Mouse (Mus musculus) stomach, adult 2 months (tissue): ENCODE data around the gene Psmb8. TPM values are rescaled to one million over a fixed set of nuclear protein-coding genes. Genes with fewer than 3 reads are reported as not detected.

Experiments used
- polyA plus RNA-seq: library from polyadenylated mRNA; depleted of rRNA; stranded (reverse); fragments of >200 nt; gene quantifications from 2 replicates; pipeline ENCODE4 v1.2.3, GENCODE M21; 2012; rRNA removed

Psmb8 gene
- polyA plus RNA-seq: 12.2 and 14.1 TPM in 2 replicates

DNA sequence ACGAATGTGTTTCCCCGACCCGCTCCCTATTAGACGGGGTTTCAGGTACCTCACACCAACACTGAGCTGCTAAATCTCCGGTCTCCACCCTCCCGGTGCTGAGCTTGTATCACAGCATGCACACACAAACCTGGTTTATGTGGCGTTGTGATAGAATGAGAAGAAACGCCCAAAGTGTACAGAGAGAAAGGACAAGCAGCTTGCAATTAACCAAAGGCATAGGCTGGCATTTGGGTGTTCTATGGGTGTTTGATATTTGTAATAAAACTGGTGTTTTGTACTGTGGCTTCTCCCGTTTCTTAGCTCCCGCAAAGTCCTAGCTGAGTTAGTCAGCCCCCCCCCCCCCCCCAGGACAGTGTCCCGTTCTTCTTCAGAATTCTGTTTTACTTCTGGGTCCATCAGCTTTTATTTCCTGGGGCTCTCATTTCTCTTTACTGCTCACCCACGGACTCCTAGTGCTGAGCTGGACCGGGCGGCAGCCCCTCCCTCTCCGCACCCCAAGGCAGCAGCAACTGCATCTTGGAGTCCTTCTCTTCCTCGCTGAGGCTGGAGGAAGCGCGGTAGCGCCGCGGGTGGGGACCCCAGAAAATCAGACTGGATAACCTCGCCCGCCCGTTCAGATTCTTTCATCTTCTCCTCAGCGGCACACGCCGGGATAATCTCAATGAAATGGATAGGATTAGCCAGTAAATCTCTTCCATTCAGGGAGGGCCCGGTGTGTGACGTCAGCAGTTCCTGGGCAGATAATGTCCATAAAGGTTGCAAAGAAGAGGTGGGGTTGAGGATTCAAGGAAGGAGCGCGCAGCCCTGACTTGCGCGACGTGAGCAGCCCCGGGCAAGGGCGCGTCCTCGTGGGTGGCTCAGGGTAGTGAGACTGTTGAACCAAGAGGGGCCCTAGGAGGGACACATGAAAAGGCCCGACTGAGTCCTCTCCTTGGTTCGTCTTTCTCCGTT, at the start of gene Psmb8:
Gene Psmb8, plus strand, starts transcription at position 781 of the 954 bp plus-strand sequence.

DNA sequence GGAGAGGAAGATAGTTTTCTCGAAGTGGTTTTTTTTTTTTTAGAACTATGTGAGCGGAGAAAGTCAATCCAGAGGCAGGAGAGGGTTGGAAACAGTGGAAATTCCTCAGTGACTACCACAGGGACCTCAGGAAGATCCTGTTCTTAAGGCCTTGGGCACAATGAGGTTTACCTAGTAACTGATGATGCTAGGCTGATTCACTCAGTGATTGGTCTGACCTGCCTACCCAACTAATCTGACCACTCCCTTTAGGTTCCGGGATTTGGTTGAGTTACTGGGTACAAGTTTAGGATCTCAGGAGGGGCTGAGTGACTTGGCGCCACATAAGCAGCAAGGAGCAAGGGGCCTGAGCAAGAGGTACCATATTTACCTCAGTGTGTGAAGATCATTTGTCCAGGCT, 44.6 kb upstream of the Psmb8 start, which contains the start of gene H2-DMb1:
Gene H2-DMb1, plus strand, starts transcription at position 150 of the 400 bp plus-strand sequence.

DNA sequence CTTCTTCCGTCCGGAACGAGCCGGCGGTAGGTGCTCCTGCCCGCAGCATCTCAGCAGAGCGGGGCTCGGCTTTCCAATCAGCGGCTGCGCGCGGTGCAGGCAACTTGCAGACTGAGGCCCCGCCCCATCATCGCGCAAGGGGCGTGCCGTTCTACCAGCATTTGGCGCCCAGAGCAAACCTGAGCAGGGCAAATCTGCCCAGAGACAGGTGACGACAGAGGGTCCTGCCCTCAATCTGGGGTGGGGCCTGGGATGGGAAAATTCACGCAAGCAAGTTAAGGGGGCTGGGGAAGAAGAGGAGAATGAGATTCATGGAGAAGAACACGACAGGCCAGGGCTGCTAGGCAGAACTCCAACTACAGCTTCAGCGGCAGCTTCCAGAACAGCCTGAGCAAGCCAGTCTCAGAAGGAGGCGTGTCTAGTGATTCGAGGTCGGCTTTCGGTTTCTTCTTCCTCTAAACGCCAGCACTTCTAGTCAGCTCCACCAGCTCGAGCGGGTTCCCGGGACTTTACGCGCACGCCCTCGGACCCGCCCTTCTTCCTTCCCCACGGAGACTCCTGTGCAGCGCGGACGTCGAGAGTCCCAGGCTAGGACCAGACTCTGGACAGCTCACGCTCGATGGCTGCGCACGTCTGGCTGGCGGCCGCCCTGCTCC, 10.1 kb upstream of the Psmb8 start, which contains the start of the genes Tap1 and Psmb9:
Gene Tap1, plus strand, starts transcription at position 293 of the 656 bp plus-strand sequence.
Gene Psmb9, minus strand, starts transcription at position 504 of the 656 bp plus-strand sequence.

DNA sequence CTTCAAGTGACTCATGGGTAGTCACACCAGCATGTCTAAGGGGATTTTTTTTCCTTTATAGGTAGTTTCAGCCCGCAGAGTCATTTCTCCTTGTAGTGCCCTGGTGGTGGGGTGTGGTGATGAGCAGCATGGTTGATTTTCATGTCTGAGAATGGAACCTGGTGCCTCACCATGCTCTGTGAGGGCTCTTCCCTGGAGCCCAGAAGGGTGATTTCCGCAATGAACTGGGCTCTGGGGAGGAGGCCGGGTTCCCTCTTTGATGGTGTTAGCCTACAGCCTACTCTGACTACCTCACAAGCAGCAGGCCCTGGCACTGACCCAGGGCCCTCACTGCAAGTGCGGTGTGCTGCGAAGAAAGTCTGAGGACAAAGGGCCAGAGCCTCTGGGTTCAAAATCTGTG, 5.9 kb downstream of the Psmb8 start, which contains the start of gene Tap2:
Gene Tap2, plus strand, starts transcription at position 84 of the 400 bp plus-strand sequence.

DNA sequence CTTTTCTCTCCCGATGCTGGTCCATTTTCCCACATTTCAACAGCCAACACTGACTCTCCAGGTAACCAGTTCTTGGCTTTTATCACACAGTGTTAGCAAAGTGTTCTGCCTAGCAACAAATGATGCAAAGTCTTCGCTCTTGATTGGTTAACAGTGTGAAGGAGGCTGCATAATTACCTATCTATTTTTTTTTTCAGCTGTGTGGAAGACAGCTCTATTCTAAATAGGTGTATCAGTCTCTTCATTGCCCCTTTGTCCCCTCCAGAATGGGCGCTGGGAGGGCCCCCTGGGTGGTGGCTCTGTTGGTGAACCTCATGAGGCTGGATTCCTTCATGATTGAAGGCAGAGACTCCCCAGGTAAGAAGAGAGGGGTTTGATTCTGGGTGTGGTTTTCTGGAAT, 41.2 kb downstream of the Psmb8 start, which contains the start of gene H2-Ob:
Gene H2-Ob, plus strand, starts transcription at position 198 of the 400 bp plus-strand sequence.

Other genes starting within 250 kb of the Psmb8 start
- gene B3galt4, start 246.2 kb upstream of the Psmb8 start, polyA plus RNA-seq: 16.9 and 20.2 TPM in 2 replicates
- gene Vps52, start 241.9 kb upstream of the Psmb8 start, polyA plus RNA-seq: 30.6 and 32.9 TPM in 2 replicates
- 111 and 142 TPM in 2 replicates for gene Rps18, start 241.7 kb upstream of the Psmb8 start, polyA plus RNA-seq
- gene H2-K1, start 197.4 kb upstream of the Psmb8 start, polyA plus RNA-seq: 1,329 and 1,533 TPM in 2 replicates
- gene Ring1, start 173.0 kb upstream of the Psmb8 start, polyA plus RNA-seq: 16.2 and 20.2 TPM in 2 replicates
- 42.2 and 91.2 TPM in 2 replicates for gene H2-Ke6, start 169.7 kb upstream of the Psmb8 start, polyA plus RNA-seq
- 101 and 145 TPM in 2 replicates for gene Slc39a7, start 166.0 kb upstream of the Psmb8 start, polyA plus RNA-seq
- 41.3 and 55.6 TPM in 2 replicates for gene Rxrb, start 165.9 kb upstream of the Psmb8 start, polyA plus RNA-seq
- 1.1 and 2.3 TPM in 2 replicates for gene Col11a2, start 158.3 kb upstream of the Psmb8 start, polyA plus RNA-seq
- 0.70 and 4.2 TPM in 2 replicates for gene H2-Oa, start 105.4 kb upstream of the Psmb8 start, polyA plus RNA-seq
- 11.1 and 18.4 TPM in 2 replicates for gene H2-DMa, start 78.2 kb upstream of the Psmb8 start, polyA plus RNA-seq
- 49.0 and 51.3 TPM in 2 replicates for gene Brd2, start 75.1 kb upstream of the Psmb8 start, polyA plus RNA-seq
- 1.7 and 3.5 TPM in 2 replicates for gene H2-DMb2, start 54.4 kb upstream of the Psmb8 start, polyA plus RNA-seq
- gene H2-DMb1, start 44.6 kb upstream of the Psmb8 start, polyA plus RNA-seq: 15.8 and 34.6 TPM in 2 replicates
- 9.8 and 12.1 TPM in 2 replicates for gene Tap1, start 10.2 kb upstream of the Psmb8 start, polyA plus RNA-seq
- gene Psmb9, start 10.0 kb upstream of the Psmb8 start, polyA plus RNA-seq: 13.9 and 19.6 TPM in 2 replicates
- 13.4 and 13.7 TPM in 2 replicates for gene Tap2, start 5.8 kb downstream of the Psmb8 start, polyA plus RNA-seq
- 0.40 and 0.88 TPM in 2 replicates for gene H2-Ob, start 41.2 kb downstream of the Psmb8 start, polyA plus RNA-seq
- 153 and 391 TPM in 2 replicates for gene H2-Ab1, start 60.0 kb downstream of the Psmb8 start, polyA plus RNA-seq
- 56.6 and 93.6 TPM in 2 replicates for gene H2-Aa, start 90.1 kb downstream of the Psmb8 start, polyA plus RNA-seq
- gene H2-Eb1, start 108.1 kb downstream of the Psmb8 start, polyA plus RNA-seq: 28.3 and 43.9 TPM in 2 replicates
- not detected in 2 replicates for gene H2-Eb2, start 127.9 kb downstream of the Psmb8 start, polyA plus RNA-seq
- 0.03 and 0.19 TPM in 2 replicates for gene Btnl2, start 157.1 kb downstream of the Psmb8 start, polyA plus RNA-seq
- 0.12 TPM in 1 of 2 replicates, not detected in the other for gene Btnl1, start 179.4 kb downstream of the Psmb8 start, polyA plus RNA-seq
- 0.17 TPM in 1 of 2 replicates, not detected in the other for gene BC051142, start 201.1 kb downstream of the Psmb8 start, polyA plus RNA-seq